Mouse (Mus musculus) heart, adult 8-10 months (tissue): ENCODE results near the gene Tnfsf18. TPM values are rescaled to one million over a fixed set of nuclear protein-coding genes. Genes with fewer than 3 reads are reported as not detected.

Experiments
- total RNA-seq, 4 experiments: library from RNA; stranded (reverse); gene quantifications; 2 replicates each; pipeline ENCODE4 v1.2.4; 2022

Gene Tnfsf18
- total RNA-seq, 4 experiments from 2014 or later, result 0.16 to 0.22 TPM; not detected in 2

Other genes with a start within 250 kb of the Tnfsf18 start
- 100 to 1,000 TPM; 324 to 390 (median 370) TPM for gene Prdx6, start 243.4 kb upstream of the Tnfsf18 start, total RNA-seq
- gene Tnfsf4, start 99.2 kb upstream of the Tnfsf18 start, total RNA-seq, result not detected